Mouse (Mus musculus): Measurements from ENCODE around the gene Gm5788.
"Not testable (repeated sequence)": the region's sequence is repeated elsewhere in the genome, so short reads cannot be mapped to it uniquely, and the experiment has no call there.

The Gm5788 gene

DNA sequence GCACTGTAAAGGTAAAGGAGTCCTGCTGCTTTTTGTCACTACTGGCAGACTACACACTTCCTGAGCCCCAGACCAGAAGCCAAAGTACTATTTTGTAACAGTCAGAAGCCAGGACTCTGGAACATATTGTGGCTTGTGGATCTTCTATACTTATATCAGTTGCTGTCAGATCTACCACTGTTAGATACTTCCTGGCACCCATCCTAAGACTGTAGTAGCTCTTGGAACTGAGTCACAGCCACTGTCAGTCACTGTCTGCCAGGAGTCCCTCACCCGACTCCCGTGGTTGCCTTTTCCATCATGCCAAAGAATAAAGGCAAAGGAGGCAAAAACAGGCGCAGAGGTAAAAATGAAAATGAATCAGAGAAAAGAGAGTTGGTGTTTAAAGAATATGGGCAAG, at the start of gene Gm5788:
Gene Gm5788 (plus strand): TSS at position 301 of the 400 bp plus-strand sequence.
- DNase-seq (ENCODE audit: low spot score) = not testable (repeated sequence)

DNA sequence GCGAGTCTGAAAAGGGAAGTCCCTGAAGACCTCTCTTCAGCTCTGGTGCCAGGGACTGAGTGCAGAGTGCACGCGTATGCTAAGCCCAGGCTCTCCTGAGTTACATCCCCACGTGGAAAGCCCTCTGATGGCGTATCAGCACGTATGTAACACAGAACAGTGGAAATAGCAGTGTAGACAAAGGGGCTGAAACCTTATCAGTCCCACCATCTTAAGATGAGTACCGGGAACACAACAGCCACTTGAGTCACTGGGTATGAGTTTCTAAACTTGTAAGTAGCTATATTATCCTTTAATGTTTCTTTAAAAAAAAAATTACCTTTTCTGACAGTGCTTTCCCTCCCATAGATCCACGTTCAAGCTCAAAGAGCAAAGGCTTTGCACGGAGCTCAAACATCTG, 45.1 kb upstream of the Gm5788 start:
- no peak for DNase-seq (ENCODE audit: low spot score)

- no peak for DNase-seq (ENCODE audit: low spot score)
These were observed 29.7 kb upstream of the Gm5788 start for GRCm38 (mm10) chr12:87464678-87465297.

- no peak for DNase-seq (ENCODE audit: low spot score)
These were observed 24.0 kb upstream of the Gm5788 start for GRCm38 (mm10) chr12:87470263-87471136.

DNA sequence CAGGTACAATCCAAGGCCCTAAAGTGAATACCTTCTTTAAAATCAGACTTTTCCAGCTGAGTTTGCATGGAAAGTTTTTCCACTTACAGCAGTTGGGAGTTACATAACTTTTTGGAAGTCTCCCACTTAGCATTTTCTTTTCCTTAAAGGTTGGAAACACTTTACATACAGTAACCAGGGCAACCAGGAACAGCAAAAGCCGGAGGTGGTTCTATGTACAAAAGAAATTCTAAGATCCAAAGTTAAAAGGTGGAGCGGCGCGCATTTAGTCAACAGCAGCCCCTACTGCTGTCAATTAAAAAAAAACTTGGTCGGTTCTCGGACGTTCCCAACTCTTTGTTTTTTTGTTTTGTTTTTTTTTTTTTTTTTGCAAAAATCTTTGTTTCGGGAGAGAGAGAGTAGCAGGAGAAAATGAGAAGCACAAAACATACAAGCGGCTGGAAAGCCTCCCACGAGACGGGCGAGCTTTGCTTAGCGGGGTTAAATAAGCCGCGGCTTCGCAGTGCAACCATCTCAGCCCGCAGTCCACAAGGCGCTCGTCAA, 23.0 kb upstream of the Gm5788 start:
- no peak for DNase-seq (ENCODE audit: low spot score)

GRCm38 (mm10) chr12:87471964-87472786, 22.3 kb upstream of the Gm5788 start, which contains the start of gene Snw1:
TSS of gene Snw1 (minus strand) at chr12:87472274.
- DNase-seq (ENCODE audit: low spot score) = peak; percentile 94

GRCm38 (mm10) chr12:87474756-87475155, 19.8 kb upstream of the Gm5788 start:
- DNase-seq (ENCODE audit: low spot score) = no peak

DNA sequence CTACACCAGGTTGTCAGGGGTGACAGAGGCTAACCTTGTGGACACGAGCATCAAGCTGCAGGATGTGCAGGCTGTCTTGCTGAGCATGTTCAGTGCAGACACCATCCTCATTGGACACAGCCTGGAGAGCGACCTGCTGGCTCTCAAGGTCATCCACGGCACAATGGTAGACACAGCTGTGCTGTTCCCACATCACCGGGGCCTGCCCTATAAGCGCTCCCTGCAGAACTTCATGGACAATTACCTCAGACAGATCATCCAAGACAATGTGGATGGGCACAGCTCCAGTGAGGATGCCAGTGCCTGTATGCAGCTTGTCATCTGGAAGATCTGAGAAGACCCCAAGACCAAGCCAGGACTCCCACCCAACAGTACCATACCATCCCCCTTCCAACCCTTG, 12.0 kb upstream of the Gm5788 start:
- not testable (repeated sequence) for DNase-seq (ENCODE audit: low spot score)

- not testable (repeated sequence) for DNase-seq (ENCODE audit: low spot score)
These were observed 5.8 kb upstream of the Gm5788 start for GRCm38 (mm10) chr12:87488683-87489082.

- not testable (repeated sequence) for DNase-seq (ENCODE audit: low spot score)
These were observed 19.5 kb downstream of the Gm5788 start, which contains the start of gene Gm8300 for GRCm38 (mm10) chr12:87514016-87514415. TSS of gene Gm8300 (plus strand) at chr12:87514316.

DNA sequence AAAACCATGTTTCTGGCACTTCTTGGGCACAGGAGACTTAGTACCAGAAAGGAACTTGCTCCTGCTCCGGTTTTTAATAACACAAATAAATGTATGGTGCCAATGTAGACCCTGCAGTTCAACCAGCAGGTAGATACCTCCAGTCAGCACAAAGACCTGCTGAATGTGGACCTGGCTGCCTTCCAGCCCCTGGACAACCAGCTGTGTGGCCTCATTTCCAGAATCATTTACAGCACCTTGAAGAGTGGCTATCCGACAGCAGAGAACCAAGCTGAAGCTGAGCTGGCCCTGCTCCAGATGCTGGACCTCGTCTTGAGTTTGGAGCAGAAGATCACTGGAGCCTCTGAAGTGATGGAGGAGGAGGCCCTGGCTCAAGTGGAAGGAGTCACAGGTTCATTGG, 25.1 kb downstream of the Gm5788 start:
- not testable (repeated sequence) for DNase-seq (ENCODE audit: low spot score)

DNA sequence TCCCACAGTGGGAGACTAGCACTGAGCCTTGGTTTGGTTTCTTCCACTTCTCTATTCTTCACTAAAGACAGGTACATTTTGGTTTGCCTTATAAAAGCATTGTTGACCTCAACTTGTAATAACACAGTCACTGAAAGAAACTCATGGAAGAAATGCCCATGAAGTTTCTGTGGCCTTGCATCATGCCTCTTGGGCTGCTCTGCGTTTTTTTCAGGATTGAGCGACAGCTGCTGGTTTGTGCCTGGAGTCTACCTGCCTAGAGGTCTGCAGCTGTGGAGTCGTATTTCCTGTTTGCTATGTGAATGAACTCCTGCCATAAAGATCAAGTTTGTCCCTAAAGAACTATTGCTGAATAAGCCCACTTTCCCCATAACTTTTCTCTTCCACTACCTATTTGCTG, 49.4 kb downstream of the Gm5788 start:
- DNase-seq (ENCODE audit: low spot score) = no peak

Measured in urinary bladder, postnatal 14 days (tissue).